Mouse (Mus musculus): Measurements from ENCODE around the gene Bdh2.

DNA sequence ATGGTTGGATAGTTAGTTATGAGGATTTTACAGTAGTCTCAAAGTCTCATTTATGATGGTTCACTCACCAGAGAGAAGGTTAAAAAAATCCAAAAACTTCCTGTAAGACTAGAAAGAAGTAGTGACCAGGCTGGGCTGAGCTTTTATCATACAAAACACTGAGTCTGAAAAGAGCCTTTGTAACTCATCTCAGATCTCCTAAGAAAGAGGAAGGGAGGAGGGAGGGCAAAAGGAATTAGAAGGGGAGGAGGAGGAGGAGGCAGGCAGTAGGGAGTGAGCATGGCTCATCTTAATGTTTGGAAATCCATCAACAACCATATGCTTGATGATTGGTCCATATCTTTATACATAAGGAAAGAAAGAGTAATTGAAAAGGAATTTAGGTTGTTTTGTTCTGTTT is 51.7 kb downstream of the Bdh2 start:
- TF ChIP-seq CTCF (IDR thresholded peaks at IDR 0.05; ENCODE audit: low read depth, low read length): no peak
- no peak for TF ChIP-seq GATA1 (IDR thresholded peaks at IDR 0.05; ENCODE audit: borderline replicate concordance, low read length)
